In the genomic region with DNA sequence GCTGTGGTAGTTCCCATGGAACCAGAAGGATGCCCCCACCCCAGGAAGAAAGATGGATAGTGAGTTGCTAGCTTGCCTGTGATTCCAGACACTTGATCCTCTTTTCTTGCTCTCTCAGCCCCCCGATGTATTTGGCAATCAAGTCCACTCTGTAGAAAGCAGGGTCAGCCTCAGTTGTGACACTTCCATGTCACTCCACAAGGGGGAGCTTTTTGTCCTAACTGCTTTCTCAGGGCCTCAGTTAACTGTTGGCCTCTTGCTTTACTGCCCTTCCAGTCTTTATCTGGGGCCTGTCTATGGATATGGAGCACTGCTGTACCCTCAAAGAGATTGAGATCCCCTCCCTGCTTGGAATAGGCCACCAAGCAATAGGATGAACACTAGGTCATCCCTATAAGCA, we compare ENCODE assay signal across 9 mouse cellular contexts. TPM values are rescaled to one million over a fixed set of nuclear protein-coding genes. Genes with fewer than 3 reads are reported as not detected.
A peak's percentile ranks its signal among the peaks of the same experiment; 100 is the strongest.
DNase-seq lines count a peak whose midpoint lies in the region; ATAC-seq and TF ChIP-seq lines count a peak whose summit lies in the region.
"Had no signal": no experiment of that assay in that cellular context is flagged by ENCODE, and none has a peak within 500 bp of the region (broad histone marks: within the 10 kb centered on the region; RNA-seq: fewer than 3 reads in every experiment).

No protein-coding gene starts in this region.

- no peak overlapping the region for H3K4me3 ChIP-seq in kidney, embryonic 14.5 days (ENCODE audit: low read length)
- H3K4me3 ChIP-seq in G1E (ENCODE audit: low read depth, low read length), result no peak overlapping the region
- no peak overlapping the region for H3K4me3 ChIP-seq in spleen, adult 2 months (ENCODE audit: extremely low read depth, insufficient read depth, insufficient read length)
- H3K4me3 ChIP-seq: lung, embryonic 15.5 days had no signal

- no peak overlapping the region for H3K27ac ChIP-seq in kidney, embryonic 14.5 days (ENCODE audit: low read depth, low read length)
- H3K27ac ChIP-seq in spleen, adult 2 months (ENCODE audit: insufficient read depth, low read length), result no peak overlapping the region
- H3K27ac ChIP-seq: lung, embryonic 15.5 days had no signal

- no peak overlapping the region for H3K4me2 ChIP-seq in kidney, embryonic 14.5 days (replicated peaks; ENCODE audit: low read depth, low read length)
- H3K4me2 ChIP-seq: lung, embryonic 15.5 days had no signal

- TF ChIP-seq CTCF in G1E (IDR thresholded peaks at IDR 0.05; ENCODE audit: low read depth, low read length), result peak; percentile 48
- TF ChIP-seq CTCF in spleen, adult 2 months (IDR thresholded peaks at IDR 0.05; ENCODE audit: extremely low read depth, insufficient read depth, insufficient read length, insufficient replicate concordance), result peak; percentile 43; the same call in 1 of the 2 replicates

- H3K9ac ChIP-seq in kidney, embryonic 14.5 days (ENCODE audit: low read depth, low read length), result no peak overlapping the region
- H3K9ac ChIP-seq: lung, embryonic 15.5 days had no signal

- no peak for TF ChIP-seq POLR2A in spleen, adult 2 months (IDR thresholded peaks at IDR 0.05; ENCODE audit: low read depth, low read length)

- H3K36me3 ChIP-seq in kidney, embryonic 14.5 days (ENCODE audit: control insufficient read depth, insufficient read depth, low read length), result peaks cover 10% of the 10 kb centered on the region
- H3K36me3 ChIP-seq in G1E (replicated peaks), result peaks cover 40% of the 10 kb centered on the region
- H3K36me3 ChIP-seq in spleen, adult 2 months (ENCODE audit: control insufficient read depth, insufficient read depth, low read length), result no peaks in the 10 kb centered on the region

- peaks cover 9% of the 10 kb centered on the region for H3K4me1 ChIP-seq in kidney, embryonic 14.5 days (ENCODE audit: control insufficient read depth, insufficient read depth, low read length)
- peaks cover 37% of the 10 kb centered on the region for H3K4me1 ChIP-seq in G1E (ENCODE audit: insufficient read depth, low read depth, low read length)
- H3K4me1 ChIP-seq in spleen, adult 2 months (ENCODE audit: control insufficient read depth, insufficient read depth, insufficient read length), result peaks cover 14% of the 10 kb centered on the region; the same call in 1 of the 2 replicates

- peak; percentile 64 for DNase-seq in adrenal gland, postnatal 14 days
- DNase-seq in adrenal gland, postnatal 4 days (ENCODE audit: low spot score in 2 of 2), result no peak
- DNase-seq in kidney, postnatal 14 days, result peak; percentile 49
- no peak for DNase-seq in G1E (ENCODE audit: low spot score)
- DNase-seq in spleen, adult 2 months (ENCODE audit: low read depth in 1 of 2, low spot score in 2 of 2), result peak; percentile 15 to 44
- DNase-seq in ovary, postnatal 14 days (ENCODE audit: low spot score), result no peak

- ATAC-seq in kidney, embryonic 14.5 days (ENCODE audit: low FRiP score, low TSS enrichment), result no peak
- ATAC-seq in G1E (ENCODE audit: extremely low read depth, insufficient number of reproducible peaks, low FRiP score, poor library complexity, severe bottlenecking), result no peak
- ATAC-seq in granulocyte monocyte progenitor cell, adult 5-6 weeks (replicated peaks; ENCODE audit: poor library complexity, severe bottlenecking), result peak; percentile 8; the same call in 1 of the 2 replicates

- WGBS in kidney, embryonic 14.5 days, result 80% methylated on average over 1 of the region's 1 CpGs
- 60% methylated on average over 1 of the region's 1 CpGs for WGBS in spleen, adult 2 months

- H3K27me3 ChIP-seq in kidney, embryonic 14.5 days (ENCODE audit: control insufficient read depth, insufficient read depth, low read length), result no peaks in the 10 kb centered on the region
- peaks cover 18% of the 10 kb centered on the region for H3K27me3 ChIP-seq in G1E (ENCODE audit: insufficient read depth, low read length)
- H3K27me3 ChIP-seq in spleen, adult 2 months (ENCODE audit: control insufficient read depth, insufficient read depth, low read length), result no peaks in the 10 kb centered on the region
- H3K27me3 ChIP-seq: lung, embryonic 15.5 days had no signal

- H3K9me3 ChIP-seq in kidney, embryonic 14.5 days (ENCODE audit: control insufficient read depth, low read length), result no peaks in the 10 kb centered on the region
- H3K9me3 ChIP-seq in G1E (replicated peaks), result no peaks in the 10 kb centered on the region
- H3K9me3 ChIP-seq: lung, embryonic 15.5 days had no signal

RNA-seq across cellular contexts. Expression of a gene that starts 4.0 kb away (rescaled TPM):
- total RNA-seq in adrenal gland, postnatal 14 days (2021), result 32.2 and 33.3 TPM in 2 replicates
- total RNA-seq in adrenal gland, postnatal 4 days (2021), result 10 to 100 TPM; 40.1 to 42.4 TPM
- polyA plus RNA-seq in kidney, embryonic 14.5 days (2014; fragmentation: Nextera tagmentation; extraction: Ambion mirVana), result 74.4 and 95.1 TPM in 2 replicates
- total RNA-seq in G1E (2014; fragmentation: Nextera tagmentation) (13.4 and 18.8 TPM in 2 replicates), G1E (2017) (25.0 and 36.3 TPM in 2 replicates)
- polyA plus RNA-seq in G1E (2012), result 207 and 271 TPM in 2 replicates
- total RNA-seq in granulocyte monocyte progenitor cell, adult 5-6 weeks (2014; fragmentation: Nextera tagmentation), result 28.1 and 62.3 TPM in 2 replicates
- total RNA-seq in granulocyte monocyte progenitor cell, adult 5-6 weeks (2017), result 33.9 and 45.6 TPM in 2 replicates
- polyA plus RNA-seq in spleen, adult 2 months (2012; rRNA removed), result 62.9 and 85.0 TPM in 2 replicates

RNA-seq across cellular contexts. Expression of a gene that starts 20.5 kb away (rescaled TPM):
- total RNA-seq in adrenal gland, postnatal 14 days (2021), result 536 and 561 TPM in 2 replicates
- 100 to 1,000 TPM; 659 to 670 TPM for total RNA-seq in adrenal gland, postnatal 4 days (2021)
- 477 and 494 TPM in 2 replicates for polyA plus RNA-seq in kidney, embryonic 14.5 days (2014; fragmentation: Nextera tagmentation; extraction: Ambion mirVana)
- 166 and 192 TPM in 2 replicates for total RNA-seq in G1E (2014; fragmentation: Nextera tagmentation)
- 185 and 191 TPM in 2 replicates for total RNA-seq in G1E (2017)
- polyA plus RNA-seq in G1E (2012), result 152 and 187 TPM in 2 replicates
- 63.8 and 77.3 TPM in 2 replicates for total RNA-seq in granulocyte monocyte progenitor cell, adult 5-6 weeks (2014; fragmentation: Nextera tagmentation)
- 159 and 201 TPM in 2 replicates for total RNA-seq in granulocyte monocyte progenitor cell, adult 5-6 weeks (2017)
- 300 and 352 TPM in 2 replicates for polyA plus RNA-seq in spleen, adult 2 months (2012; rRNA removed)

RNA-seq across cellular contexts. Expression of a gene that starts 21.4 kb away (rescaled TPM):
- 0.59 and 0.68 TPM in 2 replicates for total RNA-seq in adrenal gland, postnatal 14 days (2021)
- 1 to 10 TPM; 5.2 to 6.0 TPM for total RNA-seq in adrenal gland, postnatal 4 days (2021)
- polyA plus RNA-seq in kidney, embryonic 14.5 days (2014; fragmentation: Nextera tagmentation; extraction: Ambion mirVana), result 4.4 and 4.9 TPM in 2 replicates
- not detected in 2 replicates for total RNA-seq in G1E (2014; fragmentation: Nextera tagmentation)
- total RNA-seq in G1E (2017), result 0.12 and 0.33 TPM in 2 replicates
- not detected in 2 replicates for polyA plus RNA-seq in G1E (2012)
- total RNA-seq in granulocyte monocyte progenitor cell, adult 5-6 weeks (2014; fragmentation: Nextera tagmentation), result not detected in 2 replicates
- total RNA-seq in granulocyte monocyte progenitor cell, adult 5-6 weeks (2017), result not detected in 2 replicates
- 0.66 and 0.95 TPM in 2 replicates for polyA plus RNA-seq in spleen, adult 2 months (2012; rRNA removed)

RNA-seq across cellular contexts. Expression of a gene that starts 33.1 kb away (rescaled TPM):
- 4.4 and 6.1 TPM in 2 replicates for total RNA-seq in adrenal gland, postnatal 14 days (2021)
- 1 to 10 TPM; 3.4 to 5.6 TPM for total RNA-seq in adrenal gland, postnatal 4 days (2021)
- 4.0 and 5.4 TPM in 2 replicates for polyA plus RNA-seq in kidney, embryonic 14.5 days (2014; fragmentation: Nextera tagmentation; extraction: Ambion mirVana)
- total RNA-seq in G1E (2014; fragmentation: Nextera tagmentation) (not detected in 2 replicates), G1E (2017) (0.12 TPM in 1 of 2 replicates, not detected in the other)
- polyA plus RNA-seq in G1E (2012), result not detected in 2 replicates
- total RNA-seq in granulocyte monocyte progenitor cell, adult 5-6 weeks (2014; fragmentation: Nextera tagmentation), result not detected in 2 replicates
- total RNA-seq in granulocyte monocyte progenitor cell, adult 5-6 weeks (2017), result not detected in 2 replicates
- 1.1 and 1.2 TPM in 2 replicates for polyA plus RNA-seq in spleen, adult 2 months (2012; rRNA removed)

Comparison
In these comparisons a context has a peak if more than half of its experiments do, and no peak if none do; other contexts are left out.
1. DNase-seq: peak in adrenal gland, postnatal 14 days (single experiment), kidney, postnatal 14 days (single experiment) and spleen, adult 2 months (2 of 2); none in adrenal gland, postnatal 4 days (0 of 2), G1E (single experiment) and ovary, postnatal 14 days (single experiment).